Mouse (Mus musculus): Measurements from ENCODE around the gene Sertad3. TPM values are rescaled to one million over a fixed set of nuclear protein-coding genes. Genes with fewer than 3 reads are reported as not detected.

Gene Sertad3
- 14.9 and 16.7 TPM in 2 replicates for polyA plus RNA-seq (2012; rRNA removed; ENCODE audit: low replicate concordance)

DNA sequence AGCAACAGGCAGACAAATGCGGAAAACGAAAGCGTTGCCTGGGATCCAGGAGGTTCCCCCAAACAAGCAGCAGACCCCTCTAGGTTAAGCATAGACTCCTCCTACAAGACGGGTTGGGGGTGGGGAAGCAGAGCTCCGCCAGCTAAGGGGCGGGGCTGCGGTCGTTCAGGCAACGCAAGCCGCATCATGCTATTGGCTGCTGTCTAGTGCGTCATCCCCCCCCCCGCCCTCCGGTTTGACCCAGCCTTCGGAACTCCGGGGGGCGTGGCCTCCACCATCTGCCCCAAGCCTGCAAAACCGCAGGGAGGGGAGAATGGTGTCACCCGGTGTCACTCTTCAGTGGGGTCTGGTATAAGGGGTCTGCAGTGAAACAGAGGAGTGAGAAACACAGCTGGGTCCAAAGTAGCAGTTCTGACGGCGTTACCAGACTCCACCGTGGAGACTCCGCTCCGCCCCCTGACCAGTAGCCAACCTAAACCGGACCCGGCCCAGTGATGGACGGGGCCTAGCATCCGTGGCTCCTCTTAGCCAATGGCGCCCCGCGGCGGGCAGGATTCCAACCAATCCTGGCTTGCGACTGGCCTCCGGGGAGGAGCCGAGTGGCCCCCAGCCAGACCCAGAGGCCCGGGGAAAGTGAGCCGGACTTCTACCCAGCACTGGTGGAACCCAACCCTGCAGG, at the start of gene Sertad3:
Sertad3 (plus strand) TSS at position 613 of the 679 bp plus-strand sequence.

DNA sequence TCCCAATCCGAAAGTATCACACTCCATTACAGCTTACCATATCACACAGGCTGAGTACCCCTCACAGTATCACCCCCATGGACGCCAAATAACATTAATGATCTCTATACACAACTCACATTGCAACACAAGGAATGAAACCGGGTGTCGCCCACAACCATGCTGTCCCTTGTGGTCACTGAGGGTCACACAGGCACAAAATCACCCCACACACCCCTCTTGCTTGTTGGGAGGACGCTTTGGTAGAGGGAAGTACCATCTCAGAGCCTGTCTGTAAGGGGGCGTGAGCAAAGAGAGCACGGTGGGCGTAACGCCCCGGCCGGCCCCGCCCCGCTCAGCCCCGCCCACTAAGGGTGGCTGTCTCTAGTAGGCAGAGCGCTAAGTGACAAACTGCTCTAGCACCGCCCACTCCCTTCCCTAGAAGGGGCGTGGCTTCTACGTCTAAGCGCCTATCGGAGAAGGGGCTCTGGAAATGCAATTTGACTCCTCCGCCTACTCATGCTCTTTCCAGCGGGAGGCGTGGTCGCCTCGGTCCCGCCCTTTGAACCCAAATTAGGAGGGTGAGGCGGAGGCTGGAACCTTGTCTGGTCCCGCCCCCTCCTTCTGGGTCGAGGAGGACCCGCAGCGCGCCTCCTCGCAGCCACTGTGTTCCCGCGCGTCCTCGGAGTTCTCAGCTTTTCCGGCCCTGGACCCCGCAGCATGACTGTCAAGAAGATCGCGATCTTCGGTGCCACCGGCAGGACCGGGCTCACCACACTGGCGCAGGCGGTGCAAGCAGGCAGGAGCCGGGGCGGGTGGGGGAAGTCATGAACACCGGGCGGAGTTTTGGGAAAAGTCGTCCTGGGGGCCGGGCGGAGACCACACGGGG, 25.9 kb upstream of the Sertad3 start, which contains the start of the genes Sptbn4 and Blvrb:
Sptbn4 (minus strand) TSS at position 268 of the 868 bp plus-strand sequence.
Blvrb (plus strand) TSS at position 560 of the 868 bp plus-strand sequence.

DNA sequence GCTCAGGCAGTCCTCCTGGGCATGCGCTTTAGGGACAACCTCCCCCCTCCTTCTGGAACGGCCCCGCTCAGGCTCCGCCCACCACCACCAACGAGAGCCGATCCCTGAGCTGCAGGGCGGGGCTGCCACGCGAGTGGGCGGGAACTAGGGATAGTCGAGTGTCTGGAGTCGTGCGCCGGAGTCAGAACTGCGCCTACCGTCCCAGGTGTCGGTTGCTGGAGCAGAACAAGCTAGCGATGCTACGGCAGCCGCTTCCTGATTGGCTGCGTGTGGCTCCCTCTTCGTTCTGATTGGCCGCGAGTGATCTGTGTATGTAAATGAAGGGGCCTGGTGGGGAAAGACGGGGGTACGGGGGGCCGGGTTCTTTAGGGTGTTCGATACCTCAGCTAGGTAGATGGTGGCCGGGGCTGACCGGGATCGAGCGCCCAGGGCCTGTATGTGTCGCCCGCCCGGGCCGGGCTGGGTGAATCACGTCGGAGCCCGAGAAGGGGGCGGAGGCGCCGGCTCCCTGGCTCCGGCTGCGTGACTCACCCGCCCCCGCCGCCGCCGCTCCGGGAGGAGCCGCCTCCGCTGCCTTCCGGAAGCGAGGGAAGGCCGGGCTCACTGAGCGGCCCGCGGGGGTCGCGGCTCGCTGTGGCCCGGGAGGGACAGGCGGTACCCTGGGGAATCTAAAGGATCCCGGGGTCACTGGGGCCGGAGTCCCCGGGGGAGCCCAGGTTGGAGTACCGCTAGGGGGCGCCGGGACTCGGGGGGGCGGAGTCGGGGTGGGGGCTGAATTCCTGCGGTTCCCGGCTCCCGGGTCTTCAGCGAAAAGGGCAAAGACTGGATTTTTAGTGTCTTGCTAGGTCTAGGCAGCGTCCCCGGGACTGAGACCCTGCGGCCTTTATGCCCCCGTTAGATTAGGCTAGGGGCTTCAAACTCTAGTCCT, 13.5 kb downstream of the Sertad3 start, which contains the start of gene Sertad1:
Sertad1 (plus strand) TSS at position 141 of the 928 bp plus-strand sequence.

DNA sequence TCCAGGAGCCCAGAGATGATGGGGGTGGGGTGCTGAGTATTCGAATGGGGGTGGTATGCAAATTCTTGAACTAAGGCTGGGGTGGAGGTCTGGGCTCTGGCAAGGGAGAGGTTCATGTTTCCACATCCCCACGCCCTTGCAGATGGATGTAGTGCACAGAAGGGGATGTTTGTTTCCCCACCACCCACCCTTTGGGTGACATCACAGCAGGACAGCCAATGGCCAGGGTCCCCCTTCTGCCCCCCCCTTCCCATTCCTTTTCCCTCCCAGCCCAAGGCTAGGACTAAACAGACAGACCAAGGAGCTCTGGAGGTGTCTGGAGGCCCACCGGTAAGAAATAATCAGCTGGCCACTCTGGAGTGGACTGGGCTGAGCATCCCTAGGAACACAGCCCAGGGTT, 25.5 kb downstream of the Sertad3 start, which contains the start of gene Prx:
Prx (plus strand) TSS at position 289 of the 400 bp plus-strand sequence.

DNA sequence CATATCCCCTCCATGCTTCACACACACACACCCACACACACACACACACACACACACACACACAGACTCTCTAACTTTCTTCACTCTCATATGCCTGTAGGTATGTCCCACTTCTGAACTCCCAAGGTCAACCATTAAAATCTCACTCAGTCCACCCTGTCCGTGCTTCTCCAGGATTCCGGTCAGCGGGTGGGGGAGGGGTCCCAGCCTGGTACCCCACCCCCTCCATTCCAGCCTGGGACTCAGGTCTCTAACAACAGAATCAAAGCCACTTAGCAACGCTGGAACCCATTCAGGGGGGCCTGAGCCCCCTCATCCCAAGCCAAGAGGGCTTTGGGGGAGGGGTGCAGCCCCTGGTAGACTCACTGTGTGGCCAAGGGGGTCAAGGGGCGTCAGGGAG, 49.4 kb downstream of the Sertad3 start, which contains the start of gene Hipk4:
Hipk4 (plus strand) TSS at position 301 of the 400 bp plus-strand sequence.

Other genes with a start within 250 kb of the Sertad3 start
- 15.1 and 25.8 TPM in 2 replicates for gene Itpkc, start 245.1 kb upstream of the Sertad3 start, polyA plus RNA-seq (2012; rRNA removed; ENCODE audit: low replicate concordance)
- gene Coq8b, start 240.7 kb upstream of the Sertad3 start, polyA plus RNA-seq (2012; rRNA removed; ENCODE audit: low replicate concordance): 46.2 and 78.2 TPM in 2 replicates
- 10.6 and 11.3 TPM in 2 replicates for gene Numbl, start 215.3 kb upstream of the Sertad3 start, polyA plus RNA-seq (2012; rRNA removed; ENCODE audit: low replicate concordance)
- 133 and 135 TPM in 2 replicates for gene Ltbp4, start 136.1 kb upstream of the Sertad3 start, polyA plus RNA-seq (2012; rRNA removed; ENCODE audit: low replicate concordance)
- gene Shkbp1, start 117.7 kb upstream of the Sertad3 start, polyA plus RNA-seq (2012; rRNA removed; ENCODE audit: low replicate concordance): 102 and 115 TPM in 2 replicates
- not detected in 2 replicates for gene Gm20479, start 116.3 kb upstream of the Sertad3 start, polyA plus RNA-seq (2012; rRNA removed; ENCODE audit: low replicate concordance)
- 0.30 and 0.39 TPM in 2 replicates for gene Sptbn4, start 26.1 kb upstream of the Sertad3 start, polyA plus RNA-seq (2012; rRNA removed; ENCODE audit: low replicate concordance)
- gene Blvrb, start 25.8 kb upstream of the Sertad3 start, polyA plus RNA-seq (2012; rRNA removed; ENCODE audit: low replicate concordance): 87.9 and 102 TPM in 2 replicates
- 41.7 and 97.4 TPM in 2 replicates for gene Sertad1, start 13.1 kb downstream of the Sertad3 start, polyA plus RNA-seq (2012; rRNA removed; ENCODE audit: low replicate concordance)
- 0.41 and 0.70 TPM in 2 replicates for gene Prx, start 25.6 kb downstream of the Sertad3 start, polyA plus RNA-seq (2012; rRNA removed; ENCODE audit: low replicate concordance)
- gene Hipk4, start 49.5 kb downstream of the Sertad3 start, polyA plus RNA-seq (2012; rRNA removed; ENCODE audit: low replicate concordance): 0.76 and 0.79 TPM in 2 replicates
- gene Pld3, start 79.5 kb downstream of the Sertad3 start, polyA plus RNA-seq (2012; rRNA removed; ENCODE audit: low replicate concordance): 64.8 and 71.2 TPM in 2 replicates
- gene 2310022A10Rik, start 79.5 kb downstream of the Sertad3 start, polyA plus RNA-seq (2012; rRNA removed; ENCODE audit: low replicate concordance): 15.7 and 19.1 TPM in 2 replicates
- gene Akt2, start 117.8 kb downstream of the Sertad3 start, polyA plus RNA-seq (2012; rRNA removed; ENCODE audit: low replicate concordance): 27.6 and 31.4 TPM in 2 replicates
- 0.51 and 0.71 TPM in 2 replicates for gene Ttc9b, start 180.1 kb downstream of the Sertad3 start, polyA plus RNA-seq (2012; rRNA removed; ENCODE audit: low replicate concordance)
- 20.3 and 23.1 TPM in 2 replicates for gene Map3k10, start 200.8 kb downstream of the Sertad3 start, polyA plus RNA-seq (2012; rRNA removed; ENCODE audit: low replicate concordance)
- not detected in 2 replicates for gene Zfp607b, start 215.6 kb downstream of the Sertad3 start, polyA plus RNA-seq (2012; rRNA removed; ENCODE audit: low replicate concordance)

All from duodenum, adult 2 months (tissue).